Mouse (Mus musculus): ENCODE data around the gene F2rl1. TPM values are rescaled to one million over a fixed set of nuclear protein-coding genes. Genes with fewer than 3 reads are reported as not detected.

F2rl1 gene
- polyA plus RNA-seq, 1 experiment = 30.0 TPM

- no peak for TF ChIP-seq CTCF (IDR thresholded peaks at IDR 0.05; ENCODE audit: extremely low read depth, insufficient read length, insufficient replicate concordance, low read depth, low read length)
- no peak for TF ChIP-seq POLR2A (IDR thresholded peaks at IDR 0.05; ENCODE audit: low read depth, low read length)
- Histone ChIP-seq H3K4me3 (ENCODE audit: low read depth, low read length) (no peak overlapping the region), H3K27ac (ENCODE audit: insufficient read depth, low read depth, low read length) (no peak overlapping the region), H3K27me3 (ENCODE audit: control insufficient read depth, insufficient read depth, low read length) (no peaks in the 10 kb centered on the region), H3K4me1 (ENCODE audit: control insufficient read depth, insufficient read depth, insufficient read length, low read length) (no peaks in the 10 kb centered on the region), H3K36me3 (ENCODE audit: control insufficient read depth, insufficient read depth, low read length) (no peaks in the 10 kb centered on the region)
- 51% methylated on average over 2 of the region's 2 CpGs for WGBS
Observed at GRCm38 (mm10) chr13:95470970-95471369, 54.1 kb downstream of the F2rl1 start.

Other genes with a start within 250 kb of the F2rl1 start
- gene Zbed3, start 201.6 kb downstream of the F2rl1 start, polyA plus RNA-seq (2012; rRNA removed) = 9.6 and 17.3 TPM in 2 replicates
- gene Aggf1, start 149.9 kb downstream of the F2rl1 start, polyA plus RNA-seq (2012; rRNA removed) = 8.7 and 15.6 TPM in 2 replicates
- not detected in 2 replicates for gene Crhbp, start 80.3 kb downstream of the F2rl1 start, polyA plus RNA-seq (2012; rRNA removed)
- gene S100z, start 46.5 kb downstream of the F2rl1 start, polyA plus RNA-seq (2012; rRNA removed) = not detected in 2 replicates
- 9.0 and 15.1 TPM in 2 replicates for gene F2r, start 93.3 kb upstream of the F2rl1 start, polyA plus RNA-seq (2012; rRNA removed)
- 0.11 TPM in 2 replicates for gene F2rl2, start 171.6 kb upstream of the F2rl1 start, polyA plus RNA-seq (2012; rRNA removed)

Data from small intestine, adult 2 months (tissue).